Mouse (Mus musculus): ENCODE measurements around the gene Aftph.
A peak's percentile ranks its signal among the peaks of the same experiment; 100 is the strongest.
"Not testable (repeated sequence)": the region's sequence is repeated elsewhere in the genome, so short reads cannot be mapped to it uniquely, and the experiment has no call there.

Gene Aftph

DNA sequence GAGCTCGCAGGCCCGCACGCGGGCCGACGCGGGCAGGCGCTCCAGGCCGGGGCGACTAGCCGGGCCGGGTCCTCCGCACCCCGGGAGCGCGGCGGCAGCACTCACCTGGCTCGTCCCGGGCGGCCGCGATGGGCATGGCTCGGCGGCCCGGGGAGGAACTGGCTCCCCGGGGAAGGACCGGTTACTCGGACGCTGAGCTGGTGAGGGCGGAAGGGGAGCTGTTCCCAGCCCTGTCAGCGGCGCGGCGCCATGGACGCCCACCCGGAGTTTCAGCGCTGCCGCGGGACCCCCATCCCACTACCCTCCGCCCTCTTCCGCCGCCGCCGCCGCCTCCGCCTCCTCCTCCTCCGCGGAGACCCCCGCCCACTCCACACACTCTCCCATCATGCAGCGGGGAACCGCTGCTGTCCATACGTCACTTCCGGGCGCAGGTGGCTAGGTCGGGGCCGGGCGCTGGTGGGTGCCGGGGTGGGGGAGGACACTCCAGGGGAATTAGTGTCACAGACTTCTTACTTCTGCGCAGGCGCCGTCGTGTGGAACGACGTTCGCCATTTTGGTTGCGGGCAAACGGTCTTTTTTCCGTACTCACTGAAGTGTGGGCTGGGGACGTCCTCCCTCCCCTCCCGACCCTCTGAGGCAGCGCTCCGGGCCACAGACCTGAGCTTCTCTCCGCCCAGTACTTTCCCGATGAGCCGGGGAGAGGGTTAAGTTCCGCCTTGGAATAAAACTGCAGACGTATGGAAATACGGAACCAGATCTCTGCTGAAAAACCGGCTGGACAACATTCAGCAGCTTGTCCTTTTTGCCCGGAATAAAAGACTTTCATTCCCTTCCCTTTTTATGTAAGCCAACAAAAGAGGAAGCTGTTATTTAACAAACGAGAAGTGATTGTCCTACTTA is at the start of gene Aftph:
Gene Aftph (minus strand): TSS at position 389 of the 900 bp plus-strand sequence.
- peak; percentile 98 for DNase-seq (ENCODE audit: low read depth, low spot score)

DNA sequence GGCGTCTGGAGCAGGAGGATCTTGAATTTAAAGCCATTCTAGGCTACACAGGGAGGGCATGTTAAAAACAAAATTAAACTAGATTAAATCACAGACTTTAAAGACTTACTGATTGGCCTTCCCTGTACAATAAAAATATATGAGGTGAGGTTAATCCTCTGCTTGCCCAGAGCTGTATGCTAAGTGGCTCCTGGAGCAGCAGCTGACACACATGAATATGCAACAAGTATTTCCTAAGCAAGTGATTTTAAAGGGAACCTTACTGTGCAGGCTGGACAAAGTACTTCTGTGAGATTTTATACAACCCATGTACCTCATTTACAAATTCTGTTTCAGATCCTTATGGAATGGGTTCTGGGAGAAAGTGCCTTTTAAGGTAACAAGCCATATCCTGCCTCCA is 47.6 kb upstream of the Aftph start:
- DNase-seq (ENCODE audit: low read depth, low spot score) = no peak

DNA sequence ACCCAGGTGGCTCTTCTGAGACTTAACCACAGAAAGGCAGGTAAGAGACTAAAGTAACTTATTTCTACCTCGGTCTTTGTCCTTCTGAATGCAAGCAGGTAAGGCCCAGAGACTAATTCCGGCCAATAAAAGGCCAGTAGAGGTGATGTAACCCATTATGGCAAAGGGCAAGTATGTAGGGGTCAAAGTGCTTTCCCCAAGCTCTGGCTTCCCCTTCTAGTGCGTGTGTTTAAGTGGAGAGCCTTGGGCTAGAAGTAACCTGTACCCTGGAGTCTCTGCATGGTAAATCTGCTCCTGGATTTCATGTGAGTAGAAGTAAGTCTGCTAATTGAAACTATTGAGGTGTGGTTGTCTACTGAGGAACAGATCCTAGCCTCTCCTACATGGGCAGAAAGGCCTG is 46.7 kb upstream of the Aftph start:
- no peak for DNase-seq (ENCODE audit: low read depth, low spot score)

DNA sequence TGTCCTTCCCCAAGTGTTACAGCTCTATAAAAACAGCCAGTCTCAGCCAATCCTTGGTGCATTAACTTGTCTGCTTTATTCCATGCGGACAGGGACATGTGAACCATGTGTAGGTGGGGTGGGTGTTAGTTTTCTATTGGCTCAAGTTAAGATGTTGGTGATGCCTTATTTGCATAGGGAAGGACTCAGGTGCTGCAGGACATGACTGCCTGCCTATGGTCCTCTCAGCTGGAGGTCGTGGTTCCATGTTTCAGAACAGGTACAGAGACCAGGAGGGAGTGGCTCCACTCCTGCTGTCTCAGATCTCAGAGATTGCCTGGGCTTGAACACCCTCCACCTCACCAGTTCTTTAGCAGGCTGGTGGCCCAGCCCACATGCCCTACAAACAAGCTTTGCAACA is 44.8 kb upstream of the Aftph start:
- DNase-seq (ENCODE audit: low read depth, low spot score) = no peak

DNA sequence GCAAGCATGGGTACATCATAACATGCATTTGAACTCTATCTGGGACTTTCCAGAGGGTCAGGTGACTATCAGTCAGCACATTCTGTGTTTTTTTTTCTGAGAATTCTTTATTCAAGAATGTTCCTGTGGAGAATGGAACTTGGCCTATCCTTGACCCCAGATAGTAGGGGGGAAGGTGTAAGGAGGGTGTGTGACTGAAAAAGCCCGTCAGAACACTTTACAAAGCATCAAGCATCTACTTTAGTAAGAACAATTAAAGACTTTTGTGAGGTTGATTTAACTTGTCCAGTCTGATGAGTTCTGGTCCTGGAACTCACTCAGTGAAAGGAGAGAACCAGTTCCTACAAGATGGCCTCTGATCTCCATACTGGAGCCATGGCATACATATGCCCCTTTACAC is 43.8 kb upstream of the Aftph start:
- DNase-seq (ENCODE audit: low read depth, low spot score) = no peak

DNA sequence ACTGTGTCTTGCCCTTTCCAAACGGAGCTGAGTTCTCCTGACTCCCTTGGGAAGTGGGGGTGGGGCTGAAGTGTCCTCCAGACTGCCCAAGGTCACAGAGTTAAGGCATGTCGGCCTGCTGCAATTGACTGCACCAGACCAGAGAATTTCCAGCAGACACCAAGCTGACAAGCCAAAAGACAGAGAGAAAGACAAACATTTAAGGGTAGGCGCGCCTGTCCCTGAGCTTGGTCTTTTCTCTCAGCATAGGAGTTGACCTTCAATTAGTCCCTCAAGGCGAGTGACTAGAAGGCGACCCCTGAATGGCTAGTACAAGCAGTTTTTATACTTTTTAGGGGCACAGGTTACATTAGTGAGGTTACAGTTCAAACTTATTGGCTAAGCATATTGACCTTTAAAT is 43.4 kb upstream of the Aftph start:
- DNase-seq (ENCODE audit: low read depth, low spot score) = no peak

DNA sequence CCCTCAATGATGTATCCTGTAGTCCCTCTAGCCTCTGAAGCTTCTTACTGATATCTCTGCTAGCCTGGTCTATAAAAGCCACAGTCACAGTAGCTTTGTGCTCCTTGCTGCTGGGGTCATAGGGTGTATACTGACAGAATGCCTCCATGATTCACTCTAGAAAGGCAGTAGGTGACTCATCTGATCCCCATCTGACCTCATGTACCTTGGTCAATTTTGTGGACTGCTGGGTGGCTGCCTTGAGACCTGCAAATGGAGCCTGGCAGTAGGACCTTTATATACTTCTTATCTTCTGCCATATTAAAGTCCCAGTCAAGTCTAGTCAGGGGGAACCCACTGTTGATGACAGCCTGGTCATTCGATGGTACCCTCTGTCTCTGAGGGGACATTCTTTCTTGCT is 42.1 kb upstream of the Aftph start:
- no peak for DNase-seq (ENCODE audit: low read depth, low spot score)

DNA sequence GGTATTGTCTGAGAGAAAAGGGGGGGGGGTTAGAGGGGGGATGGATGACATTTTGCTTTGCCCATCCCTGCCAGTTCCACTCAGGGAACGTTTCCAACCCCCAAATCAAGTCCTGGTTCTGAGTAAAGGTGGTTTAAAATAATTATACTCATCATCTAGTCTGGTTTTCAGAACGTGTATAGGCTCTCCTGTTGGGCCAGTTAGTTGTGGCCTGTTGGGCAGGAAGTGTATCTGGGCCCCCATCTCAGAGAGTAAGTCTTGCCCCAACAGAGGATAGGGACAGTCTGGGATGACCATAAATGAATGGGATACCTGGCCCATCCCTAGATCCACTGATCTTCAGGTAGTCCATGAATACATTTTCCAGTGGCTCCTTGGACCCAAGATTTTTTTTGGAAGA is 41.2 kb upstream of the Aftph start:
- DNase-seq (ENCODE audit: low read depth, low spot score) = no peak

DNA sequence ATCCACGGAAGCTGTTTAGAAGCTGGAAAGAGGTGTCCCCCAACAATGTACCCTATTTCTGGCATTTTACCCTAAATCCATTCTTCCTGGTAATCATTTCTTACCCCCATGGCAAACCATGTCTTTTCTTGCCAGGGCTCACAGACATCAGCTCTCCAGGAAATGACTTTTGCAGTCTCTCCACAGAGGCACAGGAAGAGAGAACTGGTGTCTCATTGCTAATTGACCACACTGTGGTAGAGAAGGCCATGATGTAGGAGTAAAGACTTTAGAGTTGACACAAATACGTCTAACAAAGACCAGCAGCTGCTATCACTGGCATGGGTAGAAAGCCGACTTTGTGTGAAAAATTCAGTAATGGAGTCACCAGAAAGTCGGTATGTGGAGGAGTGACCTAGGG is 38.9 kb upstream of the Aftph start:
- no peak for DNase-seq (ENCODE audit: low read depth, low spot score)

DNA sequence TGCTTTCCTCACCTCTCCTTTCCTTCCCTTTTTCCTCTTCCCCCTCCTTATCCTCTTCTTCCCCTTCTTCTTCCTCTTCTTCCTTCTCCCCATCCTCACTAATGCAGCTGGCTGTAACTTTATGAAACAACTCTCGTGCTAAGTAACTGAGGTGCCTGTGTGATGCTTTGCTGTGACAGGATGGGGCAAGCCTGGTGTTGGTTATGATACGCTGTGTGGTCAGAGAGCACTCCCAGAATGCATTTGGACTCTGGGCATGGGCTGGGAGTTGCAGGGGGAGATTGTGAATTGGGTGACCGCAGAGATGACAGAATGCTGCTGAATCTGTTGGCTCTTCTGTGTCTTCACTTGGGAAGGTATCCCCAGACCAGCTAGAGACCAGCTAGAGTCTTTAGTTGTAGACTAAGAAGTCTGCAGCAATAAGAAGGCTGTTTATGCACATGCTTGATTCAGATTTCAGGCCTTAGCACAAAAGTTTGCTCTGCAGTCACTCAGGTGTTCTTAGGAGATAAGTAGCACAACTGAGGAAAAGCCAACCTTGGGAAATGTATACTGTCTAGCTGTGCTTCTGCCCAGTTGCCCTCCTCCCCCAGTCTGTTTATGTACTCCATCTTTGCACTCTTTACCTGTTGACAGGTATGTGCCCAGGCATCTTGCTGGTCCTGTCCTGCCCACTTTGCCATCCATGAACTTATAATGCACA is 37.6 kb upstream of the Aftph start:
- DNase-seq (ENCODE audit: low read depth, low spot score) = no peak

DNA sequence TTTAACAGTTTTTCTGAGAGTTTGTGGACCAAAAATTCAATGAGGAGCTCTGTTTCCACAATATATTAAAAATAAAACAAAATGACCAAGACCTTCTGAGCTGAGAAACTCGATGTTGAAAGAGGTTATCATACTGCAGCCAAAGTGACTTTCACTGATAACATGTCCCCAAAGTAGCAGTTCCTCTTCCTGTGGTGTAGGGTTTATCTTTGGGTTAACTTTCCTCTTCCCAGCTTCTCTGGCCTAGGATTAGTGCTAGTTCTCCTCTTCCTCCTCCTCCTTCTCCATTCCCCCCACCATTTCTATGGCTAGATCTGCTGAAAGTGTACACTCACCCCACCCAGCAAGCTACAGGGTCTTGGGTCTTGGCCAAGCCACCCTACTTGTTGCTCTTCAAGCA is 36.9 kb upstream of the Aftph start:
- DNase-seq (ENCODE audit: low read depth, low spot score) = no peak

DNA sequence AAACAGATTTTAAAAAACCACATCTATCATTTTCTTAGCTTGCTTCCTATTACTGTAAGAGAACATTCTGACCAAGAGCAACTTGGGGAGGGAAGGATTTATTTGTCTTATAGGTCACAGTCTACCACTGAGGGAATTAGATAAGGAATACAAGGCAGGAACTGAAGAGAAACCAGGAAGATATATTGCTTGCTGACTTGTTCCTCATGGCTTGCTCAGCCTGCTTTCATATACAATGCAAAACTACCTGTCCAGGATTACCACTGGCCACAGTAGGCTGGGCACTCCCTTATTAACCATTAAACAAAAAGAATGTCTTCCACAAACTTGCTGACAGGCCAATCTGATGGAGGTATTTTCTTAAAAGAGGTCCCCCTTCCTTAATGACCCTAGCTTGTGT is 35.3 kb upstream of the Aftph start:
- DNase-seq (ENCODE audit: low read depth, low spot score) = no peak

DNA sequence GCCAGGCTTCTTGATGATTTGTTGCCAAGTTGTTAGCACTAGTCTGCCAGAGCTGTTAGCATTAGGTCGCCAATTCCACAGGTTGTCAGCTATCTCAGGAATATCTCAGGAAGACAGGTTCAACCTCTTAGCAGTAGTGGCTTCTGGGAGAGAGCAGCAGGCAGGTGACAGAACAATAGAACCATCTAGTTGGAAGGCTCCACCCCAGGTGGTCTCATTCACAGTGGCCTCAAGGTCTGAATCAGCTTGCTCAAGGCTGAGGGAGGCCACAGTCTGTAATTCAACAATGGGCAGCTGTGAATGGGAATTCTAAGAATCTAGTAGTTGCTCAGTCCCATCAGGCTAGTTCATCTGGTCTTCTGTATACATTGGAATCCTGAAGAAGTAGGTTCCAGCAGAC is 31.3 kb upstream of the Aftph start:
- DNase-seq (ENCODE audit: low read depth, low spot score) = no peak

DNA sequence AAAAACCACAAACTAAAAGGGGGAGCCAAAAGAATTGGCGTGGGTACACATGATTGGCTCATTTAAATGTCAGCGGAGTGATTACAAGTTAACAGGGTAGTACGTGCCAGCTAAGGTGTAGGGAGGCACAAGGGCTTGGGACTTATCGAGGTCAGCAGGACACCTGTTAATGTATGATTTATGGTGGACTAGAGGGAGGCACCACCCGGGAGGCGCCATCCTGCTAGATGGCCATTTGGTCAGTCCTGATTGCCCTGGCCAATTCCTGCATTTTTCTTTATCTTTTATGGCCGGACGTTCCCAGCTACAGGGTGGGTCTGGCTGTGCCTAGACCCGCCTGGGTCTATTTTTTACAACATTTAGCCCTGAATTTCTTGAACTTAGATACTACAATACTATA is 30.4 kb upstream of the Aftph start:
- DNase-seq (ENCODE audit: low read depth, low spot score) = not testable (repeated sequence)

DNA sequence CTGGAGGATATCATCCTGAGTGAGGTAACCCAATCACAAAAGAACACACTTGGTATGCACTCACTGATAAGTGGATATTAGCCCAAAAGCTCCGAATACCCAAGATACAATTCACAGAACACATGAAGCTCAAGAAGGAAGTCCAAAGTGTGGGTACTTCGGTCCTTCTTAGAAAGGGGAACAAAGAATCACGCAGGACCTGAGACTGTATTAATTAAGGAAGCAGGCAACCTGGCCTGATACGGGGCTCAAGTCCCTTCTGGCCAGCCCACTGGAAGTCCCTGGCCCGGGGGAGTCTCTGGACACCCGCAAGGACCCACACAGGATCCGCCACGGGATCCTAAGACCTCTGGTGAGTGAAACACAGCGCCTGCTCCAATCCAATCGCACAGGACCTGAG is 20.6 kb upstream of the Aftph start:
- not testable (repeated sequence) for DNase-seq (ENCODE audit: low read depth, low spot score)

DNA sequence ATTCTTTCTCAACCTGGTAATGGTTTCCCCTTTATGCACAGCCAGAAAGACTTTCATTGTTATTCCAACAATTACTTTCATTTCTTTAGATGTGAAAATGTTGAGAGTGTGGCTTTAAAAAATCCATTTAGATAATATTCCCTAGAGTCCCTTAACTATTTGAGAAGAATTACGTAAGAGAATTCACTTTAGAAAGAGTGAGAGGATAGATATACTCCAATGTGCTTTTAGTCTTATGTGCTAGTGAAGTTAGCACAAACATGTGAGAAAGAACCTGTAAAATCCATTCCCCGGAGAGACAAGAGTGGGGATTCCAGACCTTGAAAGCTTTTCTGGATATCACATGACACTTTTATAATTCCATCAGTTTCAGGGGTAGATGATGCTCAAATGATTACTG is 9.2 kb upstream of the Aftph start:
- no peak for DNase-seq (ENCODE audit: low read depth, low spot score)

DNA sequence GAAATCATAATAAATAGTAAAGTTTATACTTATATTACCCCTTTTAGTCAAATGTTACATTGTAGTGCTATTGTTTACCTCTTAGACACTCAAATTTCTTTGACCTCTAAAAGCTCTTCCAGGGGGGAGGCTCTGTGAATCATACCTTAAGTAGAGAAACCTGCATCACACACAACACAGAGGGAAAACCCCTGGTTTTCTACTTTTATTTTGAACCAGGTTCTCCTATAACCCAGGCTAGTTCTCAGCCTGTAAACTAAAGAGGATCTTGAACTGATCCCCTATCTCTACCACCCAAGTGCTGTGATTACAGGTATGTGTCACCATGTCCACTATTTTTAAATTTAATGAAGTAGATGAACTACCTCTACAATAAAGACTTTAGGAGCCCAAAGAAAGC is 2.0 kb upstream of the Aftph start:
- DNase-seq (ENCODE audit: low read depth, low spot score) = no peak

DNA sequence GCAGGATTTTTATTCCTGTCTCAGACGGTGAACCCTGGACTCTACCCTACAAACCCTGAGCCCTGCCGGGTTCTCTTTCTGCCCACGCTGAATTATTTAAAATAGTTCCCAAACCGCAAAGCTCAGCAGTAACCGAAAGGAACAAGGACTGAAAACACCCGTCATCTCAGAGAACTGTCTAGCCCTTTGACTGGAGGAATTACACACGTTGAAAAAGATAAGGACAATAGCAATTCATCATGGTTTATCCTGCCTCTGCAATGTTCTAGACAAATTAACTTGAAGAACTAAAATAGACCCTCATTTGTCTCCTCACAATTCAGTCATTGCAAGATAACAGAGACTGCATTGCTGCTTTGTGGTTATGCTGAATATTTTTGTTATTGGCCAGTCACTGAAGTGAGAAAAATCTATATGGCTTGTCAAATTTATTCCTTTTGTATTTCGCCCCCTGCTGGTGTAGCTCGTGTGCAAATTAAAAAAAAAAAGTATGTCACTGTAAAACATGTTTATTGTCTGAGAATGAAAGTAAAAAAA is 1.0 kb upstream of the Aftph start:
- peak; percentile 71 for DNase-seq (ENCODE audit: low read depth, low spot score)

DNA sequence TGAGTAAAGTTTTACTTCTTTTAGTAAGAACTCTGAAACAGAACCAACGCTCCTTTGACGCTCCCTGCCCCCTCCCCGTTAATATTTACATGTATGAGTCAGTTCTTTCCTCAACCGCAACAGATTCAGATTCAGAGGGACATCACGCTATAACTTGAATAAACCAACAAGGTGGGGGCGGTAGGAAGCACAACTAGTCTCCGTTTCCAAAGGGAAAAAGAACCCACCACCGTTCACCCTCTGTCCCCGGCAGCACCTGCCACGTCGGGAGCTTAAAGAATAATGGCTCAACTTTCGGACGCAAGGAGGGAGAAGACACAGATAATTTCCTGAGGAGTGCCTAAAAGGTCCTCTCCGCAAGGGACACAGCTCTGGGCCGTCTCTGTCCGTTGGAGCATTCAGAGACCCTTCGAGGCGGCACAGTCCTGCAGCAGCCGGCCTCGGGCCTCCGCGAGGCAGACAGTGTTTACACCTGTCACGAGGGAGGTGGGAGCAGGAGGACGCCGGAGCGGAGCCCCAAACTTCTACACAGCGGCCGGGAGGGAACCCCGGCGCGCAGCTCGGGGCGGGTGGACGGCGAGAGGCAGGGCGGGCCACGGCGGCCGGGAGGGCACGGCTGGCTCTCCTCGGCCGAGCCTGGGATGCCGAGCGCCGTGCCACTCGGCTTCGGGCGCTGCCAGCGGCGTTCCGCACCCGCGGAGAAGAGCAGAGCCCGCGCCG is 748 bp downstream of the Aftph start:
- peak; percentile 7 for DNase-seq (ENCODE audit: low read depth, low spot score)

DNA sequence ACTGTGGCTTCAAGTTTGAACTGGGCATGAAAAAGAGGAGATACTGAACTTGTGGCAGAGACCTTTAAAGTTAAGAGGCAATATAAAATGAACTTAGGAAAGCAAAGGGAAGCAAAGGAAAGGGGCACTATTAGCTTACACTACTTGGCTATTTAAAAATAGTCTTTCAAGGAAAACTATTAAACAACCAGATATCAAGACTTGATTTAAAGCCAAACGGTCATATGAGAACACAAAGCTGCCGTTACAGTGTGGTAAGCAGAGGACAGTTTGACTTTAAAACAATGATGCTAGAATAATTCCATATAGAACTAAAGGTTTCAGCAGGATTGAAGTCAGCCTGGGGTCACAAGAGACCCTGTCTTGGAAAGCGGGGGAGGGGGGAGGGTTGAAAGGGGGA is 7.3 kb downstream of the Aftph start:
- DNase-seq (ENCODE audit: low read depth, low spot score) = no peak

DNA sequence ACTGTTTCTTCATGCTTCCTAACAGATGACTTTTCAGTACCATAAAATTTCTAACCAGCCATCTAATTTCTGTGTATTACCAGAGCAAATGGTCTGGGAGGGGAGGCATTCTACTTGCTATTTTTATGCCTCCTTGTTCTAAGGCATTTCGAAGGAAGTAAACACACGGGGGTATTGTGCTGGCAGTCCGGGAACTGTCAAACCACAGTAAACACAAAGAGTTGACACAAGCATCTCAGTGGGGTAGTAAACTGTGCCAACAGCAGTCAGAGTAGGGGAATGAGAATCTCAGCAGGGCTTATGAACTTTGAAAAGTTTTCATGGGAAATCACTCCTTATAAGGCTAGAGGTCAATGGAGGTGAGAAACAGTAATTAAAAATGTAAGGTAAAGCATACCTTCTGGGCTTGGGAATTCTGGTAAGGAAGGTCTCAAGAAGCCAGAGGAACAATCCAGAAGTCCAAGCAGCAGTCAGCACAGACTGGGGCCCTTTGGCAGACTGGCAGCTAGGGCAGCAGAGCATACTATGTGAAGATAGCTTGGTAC is 7.8 kb downstream of the Aftph start:
- DNase-seq (ENCODE audit: low read depth, low spot score) = no peak

DNA sequence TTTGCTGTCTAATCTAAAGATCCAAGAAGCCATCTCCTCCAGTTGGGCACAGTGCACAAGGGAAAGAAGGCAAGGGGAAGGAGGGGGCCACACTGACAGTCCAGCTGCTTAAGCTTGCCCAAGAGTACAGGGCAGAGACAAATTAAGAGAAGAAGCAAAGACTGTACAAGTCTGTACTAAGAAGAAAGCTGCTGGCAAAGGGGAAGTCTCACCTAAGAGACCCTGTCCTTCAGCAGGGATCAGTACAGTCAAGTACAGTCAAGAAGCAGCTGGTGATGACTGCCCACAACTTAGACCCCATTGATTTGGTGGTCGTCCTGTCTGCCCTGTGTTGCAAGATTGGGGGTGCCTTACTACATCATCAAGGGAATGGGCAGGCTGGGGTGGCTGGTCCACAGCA is 12.0 kb downstream of the Aftph start:
- DNase-seq (ENCODE audit: low read depth, low spot score) = no peak

Measured in forelimb bud, embryonic 11.5 days (tissue).